Mouse (Mus musculus): ENCODE measurements around the gene Srl. TPM values are rescaled to one million over a fixed set of nuclear protein-coding genes. Genes with fewer than 3 reads are reported as not detected.
A peak's percentile ranks its signal among the peaks of the same experiment; 100 is the strongest.

Gene Srl
- polyA plus RNA-seq (2012; rRNA removed), result 5.3 and 12.1 TPM in 2 replicates

- TF ChIP-seq POLR2A (IDR thresholded peaks at IDR 0.05; ENCODE audit: control insufficient read depth, extremely low read depth, insufficient read depth, low read length, poor library complexity) (peak; percentile 53; the same call in 1 of the 2 replicates), CTCF (IDR thresholded peaks at IDR 0.05; ENCODE audit: borderline replicate concordance, control insufficient read depth, extremely low read depth, insufficient read depth, low read length, poor library complexity) (peak; percentile 82)
- no peak within 1 kb of the TSS for H3K27ac ChIP-seq (ENCODE audit: control insufficient read depth, insufficient read depth, low read length)
- H3K4me1 ChIP-seq (replicated peaks; ENCODE audit: control insufficient read depth, insufficient read depth, low read length), result peaks cover 2% of the 10 kb centered on the region; the same call in 1 of the 2 replicates
- H3K36me3 ChIP-seq (ENCODE audit: control insufficient read depth, insufficient read depth, low read length), result peaks cover 10% of the 10 kb centered on the region
- peak; percentile 96 for DNase-seq
- peak within 1 kb of the TSS; percentile 64 for H3K4me3 ChIP-seq (ENCODE audit: control insufficient read depth, insufficient read depth, low read length)
- WGBS, result 1% methylated on average over 43 of the region's 43 CpGs
- no peaks in the 10 kb centered on the region for H3K27me3 ChIP-seq (ENCODE audit: control insufficient read depth, insufficient read depth, low read length)
Measured at GRCm38 (mm10) chr16:4541501-4542198, at the start of gene Srl. Gene Srl (minus strand): TSS chr16:4541816.

GRCm38 (mm10) chr16:4590236-4590635 lies 48.6 kb upstream of the Srl start:
- no peak for TF ChIP-seq CTCF (IDR thresholded peaks at IDR 0.05; ENCODE audit: borderline replicate concordance, control insufficient read depth, extremely low read depth, insufficient read depth, low read length, poor library complexity)
- TF ChIP-seq POLR2A (IDR thresholded peaks at IDR 0.05; ENCODE audit: control insufficient read depth, extremely low read depth, insufficient read depth, low read length, poor library complexity), result no peak
- H3K4me1 ChIP-seq (replicated peaks; ENCODE audit: control insufficient read depth, insufficient read depth, low read length), result peaks cover 27% of the 10 kb centered on the region
- H3K27me3 ChIP-seq (ENCODE audit: control insufficient read depth, insufficient read depth, low read length), result no peaks in the 10 kb centered on the region; the same call in 1 of the 2 replicates
- no peak overlapping the region for H3K4me3 ChIP-seq (ENCODE audit: control insufficient read depth, insufficient read depth, low read length)
- no peak for DNase-seq
- WGBS, result 97% methylated on average over 9 of the region's 9 CpGs
- no peak overlapping the region for H3K27ac ChIP-seq (ENCODE audit: control insufficient read depth, insufficient read depth, low read length)
- no peaks in the 10 kb centered on the region for H3K36me3 ChIP-seq (ENCODE audit: control insufficient read depth, insufficient read depth, low read length)

GRCm38 (mm10) chr16:4587516-4588210 lies 46.0 kb upstream of the Srl start:
- DNase-seq, result no peak
- Histone ChIP-seq H3K36me3 (ENCODE audit: control insufficient read depth, insufficient read depth, low read length) (no peaks in the 10 kb centered on the region), H3K27me3 (ENCODE audit: control insufficient read depth, insufficient read depth, low read length) (no peaks in the 10 kb centered on the region), H3K4me3 (ENCODE audit: control insufficient read depth, insufficient read depth, low read length) (no peak overlapping the region), H3K27ac (ENCODE audit: control insufficient read depth, insufficient read depth, low read length) (no peak overlapping the region), H3K4me1 (replicated peaks; ENCODE audit: control insufficient read depth, insufficient read depth, low read length) (peaks cover 22% of the 10 kb centered on the region)
- WGBS, result 92% methylated on average over 5 of the region's 5 CpGs
- TF ChIP-seq CTCF (IDR thresholded peaks at IDR 0.05; ENCODE audit: borderline replicate concordance, control insufficient read depth, extremely low read depth, insufficient read depth, low read length, poor library complexity) (no peak), POLR2A (IDR thresholded peaks at IDR 0.05; ENCODE audit: control insufficient read depth, extremely low read depth, insufficient read depth, low read length, poor library complexity) (no peak)

- Histone ChIP-seq H3K27ac (ENCODE audit: control insufficient read depth, insufficient read depth, low read length) (0 out of 2 replicates have a peak overlapping the region, but pooled peaks have one; percentile 44), H3K27me3 (ENCODE audit: control insufficient read depth, insufficient read depth, low read length) (no peaks in the 10 kb centered on the region), H3K36me3 (ENCODE audit: control insufficient read depth, insufficient read depth, low read length) (no peaks in the 10 kb centered on the region), H3K4me3 (ENCODE audit: control insufficient read depth, insufficient read depth, low read length) (peak overlapping the region; percentile 64), H3K4me1 (replicated peaks; ENCODE audit: control insufficient read depth, insufficient read depth, low read length) (peaks cover 22% of the 10 kb centered on the region)
- under 1% methylated on average over 43 of the region's 43 CpGs for WGBS
- DNase-seq, result peak; percentile 96
- TF ChIP-seq CTCF (IDR thresholded peaks at IDR 0.05; ENCODE audit: borderline replicate concordance, control insufficient read depth, extremely low read depth, insufficient read depth, low read length, poor library complexity) (peak; percentile 52; the same call in 1 of the 2 replicates), POLR2A (IDR thresholded peaks at IDR 0.05; ENCODE audit: control insufficient read depth, extremely low read depth, insufficient read depth, low read length, poor library complexity) (no peak; the same call in none of the 2 replicates)
Measured at GRCm38 (mm10) chr16:4586531-4587123, 45.0 kb upstream of the Srl start.

GRCm38 (mm10) chr16:4585642-4586530 lies 44.3 kb upstream of the Srl start:
- 0 out of 2 replicates have a peak overlapping the region, but pooled peaks have one; percentile 7 for H3K27ac ChIP-seq (ENCODE audit: control insufficient read depth, insufficient read depth, low read length)
- 8% methylated on average over 14 of the region's 14 CpGs for WGBS
- H3K36me3 ChIP-seq (ENCODE audit: control insufficient read depth, insufficient read depth, low read length), result no peaks in the 10 kb centered on the region
- peak overlapping the region; percentile 64 for H3K4me3 ChIP-seq (ENCODE audit: control insufficient read depth, insufficient read depth, low read length)
- no peak for TF ChIP-seq POLR2A (IDR thresholded peaks at IDR 0.05; ENCODE audit: control insufficient read depth, extremely low read depth, insufficient read depth, low read length, poor library complexity)
- no peak for TF ChIP-seq CTCF (IDR thresholded peaks at IDR 0.05; ENCODE audit: borderline replicate concordance, control insufficient read depth, extremely low read depth, insufficient read depth, low read length, poor library complexity)
- DNase-seq, result no peak
- no peaks in the 10 kb centered on the region for H3K27me3 ChIP-seq (ENCODE audit: control insufficient read depth, insufficient read depth, low read length)
- peaks cover 22% of the 10 kb centered on the region for H3K4me1 ChIP-seq (replicated peaks; ENCODE audit: control insufficient read depth, insufficient read depth, low read length)
